ENCODE assay signal across 22 mouse cellular contexts in genomic region chrX:157327756-157328155, GRCm38 (mm10).
"Had no signal": no experiment of that assay in that cellular context is flagged by ENCODE, and none has a peak within 500 bp of the region (broad histone marks: within the 10 kb centered on the region; RNA-seq: fewer than 3 reads in every experiment).

No protein-coding gene starts in this region.

- H3K9me3 ChIP-seq: heart, embryonic 10.5 days; heart, embryonic 12.5 days; hindbrain, embryonic 10.5 days; hindbrain, embryonic 12.5 days; intestine, embryonic 15.5 days; limb, embryonic 12.5 days; limb, embryonic 15.5 days had no signal

- H3K36me3 ChIP-seq: heart, embryonic 10.5 days; heart, embryonic 12.5 days; hindbrain, embryonic 10.5 days; hindbrain, embryonic 12.5 days; intestine, embryonic 15.5 days; limb, embryonic 12.5 days; limb, embryonic 15.5 days had no signal

- DNase-seq: gastrocnemius, postnatal 10 days; heart, postnatal 4 days; kidney, adult 18-20 months; kidney, adult 8-10 months; kidney, postnatal 10 days; kidney, postnatal 25 days; kidney, postnatal 4 days; layer of hippocampus, postnatal 36 days; left cerebral cortex, postnatal 4 days had no signal

- H3K4me2 ChIP-seq: heart, embryonic 12.5 days; hindbrain, embryonic 12.5 days; hindbrain, embryonic 14.5 days; intestine, embryonic 15.5 days; limb, embryonic 12.5 days; limb, embryonic 15.5 days had no signal

- H3K4me3 ChIP-seq: gastrocnemius, adult 2 months; heart, embryonic 10.5 days; heart, embryonic 12.5 days; hindbrain, embryonic 10.5 days; hindbrain, embryonic 12.5 days; intestine, embryonic 15.5 days; layer of hippocampus, adult 2 months; limb, embryonic 12.5 days; limb, embryonic 15.5 days had no signal

- H3K27me3 ChIP-seq: heart, embryonic 12.5 days; hindbrain, embryonic 12.5 days; intestine, embryonic 15.5 days; limb, embryonic 12.5 days; limb, embryonic 15.5 days had no signal

- H3K4me1 ChIP-seq: heart, embryonic 10.5 days; heart, embryonic 12.5 days; hindbrain, embryonic 10.5 days; hindbrain, embryonic 12.5 days; intestine, embryonic 15.5 days; limb, embryonic 12.5 days; limb, embryonic 15.5 days had no signal

- H3K27ac ChIP-seq: gastrocnemius, adult 2 months; heart, embryonic 10.5 days; hindbrain, embryonic 10.5 days; hindbrain, embryonic 12.5 days; hindbrain, embryonic 14.5 days; intestine, embryonic 15.5 days; layer of hippocampus, adult 2 months; limb, embryonic 12.5 days; limb, embryonic 15.5 days had no signal

- H3K9ac ChIP-seq: heart, embryonic 12.5 days; hindbrain, embryonic 12.5 days; hindbrain, embryonic 14.5 days; intestine, embryonic 15.5 days; limb, embryonic 12.5 days; limb, embryonic 15.5 days had no signal

- ATAC-seq: hindbrain, embryonic 16.5 days; inflammation-experienced regulatory T-cells, adult 6 months; intestine, embryonic 15.5 days; intestine, postnatal 0 days had no signal
